Mouse (Mus musculus) bone marrow macrophage, adult 2 months (primary cell): Measurements from ENCODE around the gene Gm2000.

ENCODE experiments used
- CTCF ChIP-seq: IDR thresholded peaks from 2 replicates; pipeline ENCODE4 v1.5.1; 2012; ENCODE audit warnings: low read depth, mild to moderate bottlenecking, low read length, moderate library complexity
- POLR2A ChIP-seq: IDR thresholded peaks from 2 replicates; pipeline ENCODE4 v1.6.1; 2012; ENCODE audit warnings: mild to moderate bottlenecking, low read depth, low read length, borderline replicate concordance

DNA sequence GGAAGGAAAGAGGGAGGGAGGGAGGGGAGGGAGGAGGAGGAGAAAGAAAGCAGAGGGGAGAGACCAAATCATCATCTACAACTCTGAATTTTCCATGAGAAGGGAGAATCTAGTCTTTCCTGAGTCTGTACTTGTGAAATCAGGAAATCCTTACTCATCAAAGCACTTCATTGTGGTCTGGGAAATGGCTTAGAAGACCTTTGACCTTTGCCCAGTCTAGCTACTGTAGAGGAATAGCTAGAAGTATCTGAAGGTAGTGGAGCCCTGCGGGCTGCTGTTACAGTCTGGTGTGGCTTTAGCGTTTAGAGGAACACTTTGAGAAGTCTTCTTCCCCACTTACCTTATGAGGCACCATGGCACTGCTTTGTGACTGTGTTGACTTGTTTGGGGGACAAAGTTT lies 36.7 kb downstream of the Gm2000 start:
- TF ChIP-seq POLR2A (no peak), CTCF (no peak)
